Mouse (Mus musculus) limb, embryonic 11.5 days (tissue): ENCODE measurements around the gene Ddo. TPM values are rescaled to one million over a fixed set of nuclear protein-coding genes. Genes with fewer than 3 reads are reported as not detected.

Experiments used
- ATAC-seq: fragments of 200-750 bp; cut with Nextera tagmentation; 2 replicates; pipeline ENCODE4 v1.8.0; 2017; ENCODE audit warnings: low read depth; ENCODE audit not compliant: insufficient number of reproducible peaks, low FRiP score, low TSS enrichment
- DNase-seq: peaks from one replicate; pipeline ENCODE4 v3.0.0-alpha.2; 2015; ENCODE audit warnings: low spot score
- H3K27ac ChIP-seq: fragments of 300-500 bp; sonication (generic); replicated peaks from 2 replicates; pipeline ENCODE4 v1.5.1; 2014; ENCODE audit warnings: low read depth, mild to moderate bottlenecking, low read length
- H3K27me3 ChIP-seq: fragments of 300-500 bp; sonication (generic); 2 replicates; pipeline ENCODE4 v1.6.1; 2014; ENCODE audit warnings: mild to moderate bottlenecking, low read length, mixed read lengths; ENCODE audit not compliant: control insufficient read depth, insufficient read depth
- H3K36me3 ChIP-seq: fragments of 300-500 bp; sonication (generic); 2 replicates; pipeline ENCODE4 v1.6.1; 2014; ENCODE audit warnings: mild to moderate bottlenecking, low read length, moderate library complexity, mixed read lengths; ENCODE audit not compliant: control insufficient read depth, insufficient read depth
- H3K4me1 ChIP-seq: fragments of 300-500 bp; sonication (generic); 2 replicates; pipeline ENCODE4 v1.6.1; 2014; ENCODE audit warnings: low read length, mixed read lengths; ENCODE audit not compliant: control insufficient read depth, insufficient read depth
- H3K4me2 ChIP-seq: fragments of 300-500 bp; sonication (generic); 2 replicates; pipeline ENCODE4 v1.6.1; 2014; ENCODE audit warnings: low read depth, mild to moderate bottlenecking, moderate library complexity; ENCODE audit not compliant: severe bottlenecking
- H3K4me3 ChIP-seq: fragments of 300-500 bp; sonication (generic); 2 replicates; pipeline ENCODE4 v1.5.1; 2014; ENCODE audit warnings: low read depth, low read length
- H3K9ac ChIP-seq: fragments of 300-500 bp; sonication (generic); 2 replicates; pipeline ENCODE4 v1.6.1; 2014; ENCODE audit warnings: mild to moderate bottlenecking, low read length
- H3K9me3 ChIP-seq: fragments of 300-500 bp; sonication (generic); 2 replicates; pipeline ENCODE4 v1.6.1; 2016; ENCODE audit warnings: low read length; ENCODE audit not compliant: control insufficient read depth
- WGBS: fragments of 180-500 bp; shearing (Covaris S2); extraction: QIAGEN DNeasy Blood & Tissue Kit; methylation state at CpG from one replicate; pipeline ENCODE4 v1.1.7; 2014; 5-methylcytosine and 5-hydroxymethylcytosine counted together
- polyA plus RNA-seq: library from polyadenylated mRNA; unstranded; fragments of >200 nt; fragmentation: Nextera tagmentation; extraction: Ambion mirVana; gene quantifications from 2 replicates; pipeline ENCODE4 v1.2.1, GENCODE M21; 2014

Ddo gene
- polyA plus RNA-seq, 1 experiment from 2014 or later: 0.15 TPM

- Histone ChIP-seq H3K27me3 (no peaks in the 10 kb centered on the region), H3K4me3 (no peak overlapping the region)
- no peak for ATAC-seq
Observed at GRCm38 (mm10) chr10:40725471-40725870, 95.7 kb downstream of the Ddo start.

GRCm38 (mm10) chr10:40726288-40726902 is 96.6 kb downstream of the Ddo start:
- WGBS: 66% methylated on average over 11 of the region's 11 CpGs
- H3K27ac ChIP-seq: no peak overlapping the region
- no peaks in the 10 kb centered on the region; the same call in 1 of the 2 replicates for H3K9me3 ChIP-seq
- ATAC-seq: no peak
- no peak overlapping the region for H3K9ac ChIP-seq
- peak; percentile 22 for DNase-seq
- H3K36me3 ChIP-seq: no peaks in the 10 kb centered on the region
- no peak overlapping the region for H3K4me2 ChIP-seq
- H3K27me3 ChIP-seq: no peaks in the 10 kb centered on the region
- H3K4me1 ChIP-seq: peaks cover 14% of the 10 kb centered on the region; the same call in 1 of the 2 replicates
- no peak overlapping the region for H3K4me3 ChIP-seq

More at GRCm38 (mm10) chr10:40725471-40725870, 95.7 kb downstream of the Ddo start:
- Histone ChIP-seq H3K4me2 (no peak overlapping the region), H3K36me3 (no peaks in the 10 kb centered on the region), H3K27ac (no peak overlapping the region), H3K9ac (no peak overlapping the region), H3K9me3 (no peaks in the 10 kb centered on the region), H3K4me1 (peaks cover 14% of the 10 kb centered on the region; the same call in 1 of the 2 replicates)
- DNase-seq: no peak
- WGBS: 85% methylated on average over 4 of the region's 4 CpGs

GRCm38 (mm10) chr10:40726989-40727388 is 97.2 kb downstream of the Ddo start:
- Histone ChIP-seq H3K4me2 (no peak overlapping the region), H3K9ac (no peak overlapping the region), H3K9me3 (no peaks in the 10 kb centered on the region; the same call in 1 of the 2 replicates), H3K4me1 (peaks cover 14% of the 10 kb centered on the region; the same call in 1 of the 2 replicates), H3K36me3 (no peaks in the 10 kb centered on the region), H3K4me3 (no peak overlapping the region), H3K27ac (no peak overlapping the region), H3K27me3 (no peaks in the 10 kb centered on the region)
- DNase-seq (peak; percentile 29), ATAC-seq (no peak)
- WGBS: 31% methylated on average over 5 of the region's 5 CpGs

- 75% methylated on average over 5 of the region's 5 CpGs for WGBS
- no peak overlapping the region for H3K9ac ChIP-seq
- H3K36me3 ChIP-seq: no peaks in the 10 kb centered on the region
- DNase-seq (no peak), ATAC-seq (no peak)
- H3K27ac ChIP-seq: no peak overlapping the region
- no peaks in the 10 kb centered on the region; the same call in 1 of the 2 replicates for H3K9me3 ChIP-seq
- no peak overlapping the region for H3K4me3 ChIP-seq
- H3K4me1 ChIP-seq: 0 out of 2 replicates have a peak, but pooled peaks cover 2% of the 10 kb centered on the region
- H3K4me2 ChIP-seq: no peak overlapping the region
- H3K27me3 ChIP-seq: no peaks in the 10 kb centered on the region
Observed at GRCm38 (mm10) chr10:40730200-40730599, 100.4 kb downstream of the Ddo start.

Other genes with a start within 250 kb of the Ddo start
- gene Slc22a16, start 59.7 kb upstream of the Ddo start, polyA plus RNA-seq: not detected in 2 replicates
- 1.2 and 1.3 TPM in 2 replicates for gene Mettl24, start 53.3 kb downstream of the Ddo start, polyA plus RNA-seq